Mouse (Mus musculus) cerebellum, adult 18-20 months (tissue): ENCODE measurements around the gene Col11a2.
"Not testable (repeated sequence)": the region's sequence is repeated elsewhere in the genome, so short reads cannot be mapped to it uniquely, and the experiment has no call there.

Experiments used
- DNase-seq, 2 experiments: peaks; one replicate each; pipeline ENCODE4 v3.0.0; 2021

Col11a2 gene

GRCm38 (mm10) chr17:34038878-34039561 is at the start of gene Col11a2:
Gene Col11a2 (plus strand): TSS chr17:34039437.
- DNase-seq = peak in 1 of 2 experiments; percentile 18

DNA sequence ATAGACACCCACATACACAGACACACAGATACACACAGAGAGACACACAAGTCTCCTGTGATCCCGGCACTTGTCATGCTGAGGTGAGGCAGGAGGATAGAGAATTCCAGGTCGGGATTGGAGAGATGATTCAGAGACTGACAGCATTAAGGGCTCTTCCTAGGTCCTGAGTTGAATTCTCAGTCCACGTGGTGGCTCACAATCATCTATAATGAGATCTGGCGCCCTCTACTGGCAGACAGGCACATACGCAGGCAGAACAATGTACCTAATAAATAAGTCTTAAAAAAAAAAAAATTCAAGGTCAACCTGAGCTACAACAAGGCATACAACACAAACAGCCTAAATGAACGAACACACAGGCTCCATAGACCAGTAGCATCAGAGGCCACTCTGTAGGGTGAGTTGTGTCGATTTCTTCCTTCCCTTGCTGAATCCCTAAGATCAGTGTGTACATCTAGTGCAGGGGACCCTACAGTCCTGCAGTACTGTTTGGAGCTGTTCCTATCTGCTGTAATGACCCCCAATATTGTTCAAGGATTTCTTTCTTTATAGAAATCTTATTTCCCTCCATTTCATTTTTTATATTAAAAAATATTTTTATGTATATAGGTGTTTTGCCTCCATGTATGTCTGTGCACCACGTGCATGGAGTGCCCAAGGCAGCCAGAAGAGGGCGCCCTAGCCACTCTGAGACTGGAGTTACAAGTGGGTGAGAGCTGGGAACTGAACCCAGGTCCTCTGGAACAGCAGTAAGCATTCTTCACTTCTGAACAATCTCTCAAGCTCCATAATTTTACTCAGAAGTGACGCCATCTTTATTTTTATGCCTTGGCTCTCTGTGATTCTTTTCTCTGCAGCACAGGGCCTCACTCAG is 47.2 kb upstream of the Col11a2 start:
- DNase-seq = peak; percentile 63 to 73

GRCm38 (mm10) chr17:33994959-33995358 is 44.3 kb upstream of the Col11a2 start:
- no peak for DNase-seq

DNA sequence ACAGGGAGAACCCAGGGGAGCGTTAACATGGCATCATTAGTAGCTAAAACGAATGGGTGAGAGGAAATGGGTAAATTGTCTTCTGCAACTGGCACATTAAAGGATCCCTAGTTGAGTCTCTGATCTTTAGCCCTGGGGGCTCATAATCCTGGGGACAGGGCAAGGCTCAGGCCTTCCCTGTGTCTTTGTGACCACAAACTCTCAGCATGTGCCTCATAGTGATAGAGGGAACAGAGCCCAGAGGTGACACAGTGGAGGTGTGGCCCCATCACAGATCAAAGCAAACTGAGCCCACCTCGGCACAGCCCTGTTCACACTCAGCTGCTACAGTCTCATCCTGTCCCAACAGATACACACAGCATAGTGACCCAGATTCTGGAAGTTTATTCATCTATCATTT is 43.6 kb upstream of the Col11a2 start:
- no peak for DNase-seq

- not testable (repeated sequence) for DNase-seq
Measured at GRCm38 (mm10) chr17:33997025-33997424, 42.2 kb upstream of the Col11a2 start.

- DNase-seq = not testable (repeated sequence)
Measured at GRCm38 (mm10) chr17:33998697-33999096, 40.5 kb upstream of the Col11a2 start.

- peak in 1 of 2 experiments; percentile 16 for DNase-seq
Measured at GRCm38 (mm10) chr17:33999341-34000149, 39.7 kb upstream of the Col11a2 start.

DNA sequence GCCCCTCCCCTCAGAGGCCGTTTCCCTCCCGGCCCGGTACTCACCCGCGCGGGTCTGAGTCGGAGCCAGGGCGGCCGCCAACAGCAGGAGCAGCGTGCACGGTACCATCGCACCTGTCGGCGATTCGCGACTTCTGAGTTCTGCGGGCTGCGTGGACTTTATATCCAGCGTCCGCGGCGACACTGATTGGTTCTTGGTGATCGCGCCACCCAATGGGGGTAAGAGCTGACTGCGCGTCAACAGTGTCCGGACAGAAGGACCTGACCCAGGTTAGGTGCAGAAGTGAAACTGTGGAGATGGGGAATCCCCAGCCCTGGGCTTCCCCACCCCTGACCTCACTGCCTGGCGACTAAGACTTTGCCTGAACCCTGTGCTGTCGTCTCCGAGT is 39.1 kb upstream of the Col11a2 start, which contains the start of gene H2-K1:
H2-K1 (minus strand) TSS at position 198 of the 388 bp plus-strand sequence.
- DNase-seq = peak; percentile 67 to 79

DNA sequence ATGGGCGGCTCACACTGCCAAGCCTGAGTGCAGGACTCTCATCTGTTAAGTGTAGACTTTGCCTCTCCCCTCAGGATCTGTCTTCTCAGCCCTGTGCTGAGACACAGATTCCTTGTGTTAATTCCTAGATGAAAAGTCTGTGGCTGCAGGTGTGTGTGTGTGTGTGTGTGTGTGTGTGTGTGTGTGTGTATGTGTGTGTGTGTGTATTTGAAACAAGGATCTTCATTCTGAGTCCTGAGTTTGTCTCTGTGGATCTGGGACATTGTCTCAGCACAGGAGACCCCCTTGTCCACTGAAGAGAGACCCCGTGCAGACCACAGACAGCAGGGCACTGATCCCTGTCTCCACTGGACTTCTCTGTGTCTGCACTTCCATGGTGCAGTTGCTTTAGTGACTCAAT is 38.4 kb upstream of the Col11a2 start:
- DNase-seq = not testable (repeated sequence)

GRCm38 (mm10) chr17:34003426-34003825 is 35.8 kb upstream of the Col11a2 start:
- peak; percentile 21 to 40 for DNase-seq

DNA sequence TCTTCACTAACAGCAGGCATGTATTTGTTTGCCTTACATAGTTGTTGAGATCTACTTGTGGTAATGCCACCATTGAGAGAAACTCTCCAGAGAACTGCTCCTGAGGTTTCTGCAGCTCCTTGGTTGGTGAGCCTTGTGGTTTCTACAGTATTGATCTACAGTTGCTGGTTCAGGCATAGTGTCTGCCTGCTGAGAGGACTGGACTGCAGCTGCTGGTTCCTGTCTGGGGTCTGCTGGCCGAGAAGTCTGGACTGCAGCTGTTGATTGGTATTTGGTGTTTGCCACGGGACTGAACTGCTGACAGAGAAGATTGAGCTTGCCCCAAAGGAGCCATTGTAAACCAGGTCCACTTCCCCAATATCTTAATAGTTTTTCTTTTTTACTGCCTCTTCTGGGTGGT is 32.7 kb upstream of the Col11a2 start:
- DNase-seq = no peak

DNA sequence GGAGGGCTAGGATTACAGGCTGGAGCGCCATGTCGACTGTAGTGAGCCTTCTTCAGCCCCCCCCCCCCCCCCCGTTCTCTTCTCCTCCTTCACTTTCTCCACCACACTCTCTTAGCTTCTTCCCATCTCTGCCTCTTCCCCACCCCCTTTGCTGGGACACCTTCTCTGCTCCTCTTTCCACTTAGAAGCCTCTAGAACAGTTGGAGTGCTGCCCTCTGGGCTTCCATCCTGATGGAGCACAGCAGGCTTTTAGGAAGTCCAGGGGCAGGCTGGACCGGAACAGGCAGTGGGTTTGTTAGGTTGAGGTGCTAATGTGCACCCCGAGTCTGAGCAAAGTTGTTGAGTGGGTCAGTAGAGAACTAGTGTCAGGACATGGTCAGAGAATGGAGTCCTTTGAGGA is 29.1 kb upstream of the Col11a2 start:
- DNase-seq = no peak

DNA sequence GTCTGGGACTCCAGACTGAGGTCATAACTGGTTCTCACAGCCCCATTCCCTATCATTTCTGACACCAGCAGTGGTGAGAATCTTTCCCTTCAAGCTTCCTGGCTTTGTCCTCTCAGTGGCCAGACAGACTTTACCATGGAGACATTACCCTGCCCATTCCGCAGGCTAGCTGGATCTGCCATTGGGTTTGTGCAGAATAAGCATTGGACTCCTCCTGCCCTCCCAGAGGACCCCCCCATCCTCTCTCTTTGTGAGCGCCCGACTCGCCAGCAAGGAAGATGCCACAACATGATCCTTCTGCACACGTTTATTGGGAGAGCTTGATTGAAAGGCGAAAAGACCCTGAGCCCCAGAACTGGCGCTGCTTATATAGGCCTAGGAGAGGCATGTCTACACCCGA is 25.8 kb upstream of the Col11a2 start:
- DNase-seq = no peak

DNA sequence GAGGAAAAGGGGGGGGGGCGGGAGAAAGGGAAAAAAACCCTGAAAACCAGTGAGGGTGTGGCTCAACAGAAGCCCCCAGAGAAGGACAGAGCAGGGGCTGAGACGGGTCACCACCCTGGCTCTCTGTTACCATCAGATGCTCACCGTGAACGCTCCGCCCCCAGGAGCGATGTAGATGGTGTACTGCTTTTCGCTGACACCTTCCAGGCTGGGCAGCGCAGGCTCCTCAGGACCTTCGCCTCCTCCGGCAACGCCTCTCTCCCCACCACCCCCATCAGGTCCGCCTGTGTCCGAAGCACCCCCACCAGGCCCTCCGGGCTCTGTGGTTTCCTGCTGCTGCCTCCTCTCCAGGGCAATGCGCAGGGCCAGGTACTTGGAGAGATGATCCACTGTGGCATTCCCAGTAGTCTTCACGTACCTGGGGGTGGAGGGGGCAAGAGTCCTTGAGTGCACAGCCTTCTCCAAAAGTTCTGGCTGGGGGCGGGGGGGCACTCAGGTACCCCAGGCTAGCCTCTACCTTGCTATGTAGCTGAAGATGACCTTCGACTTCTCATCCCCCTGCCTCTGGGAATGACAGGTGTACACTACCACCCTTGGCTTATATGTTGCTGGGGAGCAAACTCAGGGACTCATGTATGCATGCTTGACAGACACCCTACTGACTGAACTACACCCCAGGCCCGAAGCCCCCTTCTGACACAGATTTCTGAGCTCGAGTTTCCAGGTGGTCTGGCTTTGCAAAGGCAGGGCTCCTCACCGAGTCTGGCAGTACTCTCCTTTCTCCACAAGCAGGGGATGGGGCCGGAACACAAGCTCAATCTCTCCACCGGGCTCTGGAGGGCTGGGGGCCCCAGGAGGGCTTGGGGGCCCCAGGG is 17.5 kb upstream of the Col11a2 start:
- no peak for DNase-seq

GRCm38 (mm10) chr17:34022414-34022783 is 16.8 kb upstream of the Col11a2 start:
- DNase-seq = no peak

DNA sequence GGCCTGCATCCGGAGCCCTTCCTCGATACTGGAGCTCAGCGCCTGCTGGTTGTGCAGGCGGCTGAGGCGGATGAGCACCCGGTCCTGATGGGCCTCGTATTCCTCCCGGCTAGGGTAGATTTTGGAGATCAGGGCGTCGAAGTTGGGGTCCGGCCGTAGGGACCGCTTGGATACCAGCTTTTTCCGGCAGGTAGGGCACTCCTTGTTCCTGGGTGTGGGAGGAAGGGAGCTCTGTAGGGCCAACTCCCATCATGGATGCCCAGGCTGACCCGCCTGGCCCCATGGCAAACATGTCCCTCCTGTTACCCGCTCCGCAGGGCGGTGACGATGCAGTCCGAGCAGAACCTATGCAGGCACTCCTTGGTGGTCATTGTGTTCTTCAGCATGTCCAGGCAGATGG is 16.2 kb upstream of the Col11a2 start:
- peak in 1 of 2 experiments; percentile 11 for DNase-seq

- no peak for DNase-seq
Measured at GRCm38 (mm10) chr17:34023678-34024077, 15.6 kb upstream of the Col11a2 start.

DNA sequence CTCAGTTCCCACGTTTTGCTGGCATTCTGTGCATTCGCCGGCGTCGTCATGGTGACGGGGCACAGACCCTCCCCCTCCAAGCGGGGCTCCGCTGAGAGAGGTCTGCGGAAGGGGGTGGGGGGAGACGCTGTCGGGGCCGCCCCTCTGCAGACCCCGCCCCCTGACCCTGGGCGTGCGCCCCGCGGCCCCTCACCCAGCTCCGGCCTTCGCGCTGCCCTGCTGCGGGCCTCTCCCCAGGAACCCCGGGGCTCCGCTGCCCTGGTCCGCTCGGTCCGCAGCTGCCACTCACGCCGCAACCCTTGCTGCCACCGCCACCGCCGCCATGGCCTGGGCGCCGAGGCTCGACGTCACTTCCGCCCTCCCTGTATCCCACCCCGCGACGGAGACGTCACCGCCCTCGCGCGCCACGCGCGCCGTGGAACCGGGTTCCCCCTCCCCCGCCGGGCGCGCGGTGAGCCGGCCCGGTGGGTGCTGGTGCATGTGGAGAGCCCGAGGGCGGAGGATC is 14.9 kb upstream of the Col11a2 start, which contains the start of gene Ring1:
Ring1 (minus strand) TSS at position 364 of the 505 bp plus-strand sequence.
- DNase-seq = peak; percentile 88 to 92

- DNase-seq = peak in 1 of 2 experiments; percentile 39
Measured at GRCm38 (mm10) chr17:34024861-34025755, 14.1 kb upstream of the Col11a2 start.

- DNase-seq = peak in 1 of 2 experiments; percentile 19
Measured at GRCm38 (mm10) chr17:34025756-34026151, 13.5 kb upstream of the Col11a2 start.

DNA sequence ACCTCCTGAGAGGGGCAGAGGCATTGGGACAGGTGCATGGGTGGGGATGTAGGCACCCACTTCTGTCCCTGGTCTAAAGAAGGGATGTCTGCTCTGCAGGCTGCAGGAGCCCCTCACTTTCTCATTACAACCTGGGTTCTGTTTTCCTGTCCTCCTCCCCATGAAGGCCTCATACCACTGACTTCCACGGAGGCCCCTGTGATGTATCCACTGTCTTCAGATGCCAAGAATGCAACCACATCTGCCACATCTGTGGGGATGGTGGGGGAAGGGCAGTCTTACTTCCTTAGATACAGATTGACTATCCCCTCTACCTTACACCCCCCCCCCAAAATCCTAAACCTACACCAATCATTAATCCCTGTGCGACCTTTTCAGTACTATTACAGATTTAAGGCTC is 13.0 kb upstream of the Col11a2 start:
- peak in 1 of 2 experiments; percentile 11 for DNase-seq
